Comparison of ENCODE assay signal across 15 mouse cellular contexts in the genomic region with DNA sequence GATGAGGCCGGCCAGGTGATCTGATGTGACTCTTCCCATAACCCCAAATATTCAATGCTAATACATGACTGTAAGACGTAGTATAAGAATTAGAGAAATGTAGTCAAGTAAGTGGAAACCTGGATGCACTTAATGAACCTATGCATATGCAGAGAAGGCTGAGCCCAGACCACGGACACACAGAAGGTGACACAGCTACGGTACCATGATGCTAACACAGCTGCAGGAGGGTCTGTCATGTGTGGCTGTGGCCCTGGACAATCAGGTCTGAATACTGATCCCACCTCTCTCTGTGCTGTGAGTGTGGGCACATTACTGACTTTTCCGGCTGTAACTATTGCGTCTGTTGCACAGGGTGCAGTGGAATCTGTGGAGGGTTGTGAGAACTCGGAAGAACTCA.
"Had no signal": no experiment of that assay in that cellular context is flagged by ENCODE, and none has a peak within 500 bp of the region (broad histone marks: within the 10 kb centered on the region; RNA-seq: fewer than 3 reads in every experiment).

No protein-coding gene starts in this region.

- H3K4me2 ChIP-seq: neural tube, embryonic 13.5 days; neural tube, embryonic 15.5 days; stomach, embryonic 15.5 days had no signal

- DNase-seq: retina, postnatal 1 day; right cerebral cortex, adult 18-20 months; right cerebral cortex, postnatal 14 days; right cerebral cortex, postnatal 25 days; right cerebral cortex, postnatal 4 days; spleen, adult 18-20 months; thymus, adult 18-20 months; thymus, adult 2 months; thymus, postnatal 14 days; thymus, postnatal 25 days; thymus, postnatal 36 days; thymus, postnatal 4 days had no signal

- H3K27me3 ChIP-seq: neural tube, embryonic 13.5 days; neural tube, embryonic 15.5 days; stomach, embryonic 15.5 days had no signal

- H3K4me3 ChIP-seq: neural tube, embryonic 13.5 days; neural tube, embryonic 15.5 days; stomach, embryonic 15.5 days had no signal
